Mouse (Mus musculus) liver, embryonic 14.5 days (tissue): ENCODE results near the gene Hmgn1.
"Not testable (repeated sequence)": the region's sequence is repeated elsewhere in the genome, so short reads cannot be mapped to it uniquely, and the experiment has no call there.

Source experiments
- CTCF ChIP-seq: IDR thresholded peaks from 2 replicates; pipeline ENCODE4 v1.5.1; 2016; ENCODE audit warnings: antibody characterized with exemption, low read depth, control low read depth
- EP300 ChIP-seq: IDR thresholded peaks from 2 replicates; pipeline ENCODE4 v1.6.1; 2016; ENCODE audit warnings: antibody characterized with exemption, low read depth

DNA sequence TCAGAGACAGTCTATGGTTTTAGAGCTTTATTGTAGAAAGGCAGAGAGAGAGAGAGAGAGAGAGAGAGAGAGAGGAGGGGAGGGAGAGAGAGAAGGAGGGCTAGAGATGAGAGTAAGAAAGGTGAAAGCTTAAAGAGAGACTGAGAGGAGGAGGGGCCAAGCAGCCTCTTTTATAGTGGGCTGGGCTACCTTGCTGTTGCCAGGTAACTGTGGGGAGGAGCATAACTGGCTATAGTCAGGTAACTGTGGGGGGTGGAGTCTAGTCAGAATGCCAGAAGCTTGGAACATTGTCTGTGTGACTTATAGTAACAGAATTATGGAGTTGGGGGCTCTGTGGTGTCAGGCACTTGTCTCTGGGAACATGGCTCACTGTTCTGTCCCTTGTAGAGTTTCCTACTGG, 29.7 kb downstream of the Hmgn1 start:
- not testable (repeated sequence) for TF ChIP-seq EP300, CTCF
